Mouse (Mus musculus): ENCODE results near the gene 4931422A03Rik.

Gene 4931422A03Rik

GRCm38 (mm10) chr2:103968919-103969436 is 59.2 kb downstream of the 4931422A03Rik start:
- no peak for DNase-seq

- no peak for DNase-seq
Observed at GRCm38 (mm10) chr2:103968186-103968585, 60.0 kb downstream of the 4931422A03Rik start.

GRCm38 (mm10) chr2:103965391-103965790 is 62.8 kb downstream of the 4931422A03Rik start:
- DNase-seq: no peak

- DNase-seq: no peak
Observed at GRCm38 (mm10) chr2:103962349-103962748, 65.8 kb downstream of the 4931422A03Rik start.

- no peak for DNase-seq
Observed at GRCm38 (mm10) chr2:103959574-103959973, 68.6 kb downstream of the 4931422A03Rik start.

- no peak for DNase-seq
Observed at GRCm38 (mm10) chr2:103959066-103959465, 69.1 kb downstream of the 4931422A03Rik start.

GRCm38 (mm10) chr2:103958634-103959033 is 69.5 kb downstream of the 4931422A03Rik start:
- DNase-seq: no peak

- DNase-seq: no peak
Observed at GRCm38 (mm10) chr2:103957649-103958546, 70.3 kb downstream of the 4931422A03Rik start, which contains the start of gene Lmo2. Gene Lmo2, plus strand, starts transcription at chr2:103957986.

- DNase-seq: no peak
Observed at GRCm38 (mm10) chr2:103956867-103957266, 71.3 kb downstream of the 4931422A03Rik start.

GRCm38 (mm10) chr2:103955714-103956113 is 72.4 kb downstream of the 4931422A03Rik start:
- DNase-seq: no peak

- no peak for DNase-seq
Observed at GRCm38 (mm10) chr2:103953050-103953835, 74.9 kb downstream of the 4931422A03Rik start.

GRCm38 (mm10) chr2:103947982-103948655 is 80.0 kb downstream of the 4931422A03Rik start:
- no peak for DNase-seq

GRCm38 (mm10) chr2:103946892-103947291 is 81.3 kb downstream of the 4931422A03Rik start:
- no peak for DNase-seq

- DNase-seq: peak; percentile 53
Observed at GRCm38 (mm10) chr2:103945571-103946092, 82.5 kb downstream of the 4931422A03Rik start.

- DNase-seq: no peak
Observed at GRCm38 (mm10) chr2:103944859-103945258, 83.3 kb downstream of the 4931422A03Rik start.

GRCm38 (mm10) chr2:103941085-103941484 is 87.1 kb downstream of the 4931422A03Rik start:
- DNase-seq: no peak

- DNase-seq: no peak
Observed at GRCm38 (mm10) chr2:103939003-103939402, 89.2 kb downstream of the 4931422A03Rik start.

GRCm38 (mm10) chr2:103938573-103938972 is 89.6 kb downstream of the 4931422A03Rik start:
- no peak for DNase-seq

GRCm38 (mm10) chr2:103937670-103938069 is 90.5 kb downstream of the 4931422A03Rik start:
- no peak for DNase-seq

GRCm38 (mm10) chr2:103936666-103937065 is 91.5 kb downstream of the 4931422A03Rik start:
- no peak for DNase-seq

- no peak for DNase-seq
Observed at GRCm38 (mm10) chr2:103935691-103936435, 92.3 kb downstream of the 4931422A03Rik start.

- no peak for DNase-seq
Observed at GRCm38 (mm10) chr2:103934670-103935069, 93.5 kb downstream of the 4931422A03Rik start.

All from thymus, postnatal 25 days (tissue).